Mouse (Mus musculus): ENCODE measurements around the gene Uap1.

GRCm38 (mm10) chr1:170182706-170183105 is 7.9 kb upstream of the Uap1 start:
- TF ChIP-seq CTCF (IDR thresholded peaks at IDR 0.05; ENCODE audit: borderline replicate concordance, control insufficient read depth, extremely low read depth, insufficient read depth, low read length, poor library complexity) = no peak
- TF ChIP-seq POLR2A (IDR thresholded peaks at IDR 0.05; ENCODE audit: control insufficient read depth, extremely low read depth, insufficient read depth, low read length, poor library complexity) = no peak
